In genomic region chr11:70236717-70237116, GRCm38 (mm10) we compare ENCODE assay signal across 7 mouse cellular contexts. TPM values are rescaled to one million over a fixed set of nuclear protein-coding genes. Genes with fewer than 3 reads are reported as not detected.
DNase-seq lines count a peak whose midpoint lies in the region; ATAC-seq and TF ChIP-seq lines count a peak whose summit lies in the region.

No protein-coding gene starts in this region.

- H3K4me1 ChIP-seq in forebrain, embryonic 14.5 days (ENCODE audit: control insufficient read depth, insufficient read depth, low read length): peaks cover 24% of the 10 kb centered on the region
- peaks cover 31% of the 10 kb centered on the region for H3K4me1 ChIP-seq in limb, embryonic 14.5 days (ENCODE audit: control insufficient read depth, insufficient read depth, low read length)
- peaks cover 22% of the 10 kb centered on the region for H3K4me1 ChIP-seq in stomach, embryonic 14.5 days (ENCODE audit: control insufficient read depth, insufficient read depth, low read length)
- peaks cover 21% of the 10 kb centered on the region for H3K4me1 ChIP-seq in thymus, adult 2 months (replicated peaks; ENCODE audit: control insufficient read depth, insufficient read depth, low read length)

- ATAC-seq in forebrain, embryonic 14.5 days: no peak
- ATAC-seq in limb, embryonic 14.5 days (ENCODE audit: low FRiP score, low read depth): no peak
- no peak for ATAC-seq in stomach, embryonic 14.5 days (ENCODE audit: insufficient number of reproducible peaks, insufficient read depth, low FRiP score, low read depth)

- no peak for TF ChIP-seq CTCF in thymus, adult 2 months (IDR thresholded peaks at IDR 0.05; ENCODE audit: borderline replicate concordance, control insufficient read depth, extremely low read depth, insufficient read depth, low read length, poor library complexity)

- DNase-seq in thymus, postnatal 4 days: peak; percentile 15
- DNase-seq in thymus, postnatal 14 days: no peak
- no peak for DNase-seq in forebrain, embryonic 14.5 days (ENCODE audit: low spot score)
- DNase-seq in limb, embryonic 14.5 days (ENCODE audit: low spot score): no peak
- DNase-seq in thymus, adult 2 months: no peak
- no peak for DNase-seq in left cerebral cortex, postnatal 10 days (ENCODE audit: extremely low spot score in 1 of 2, low spot score in 2 of 2)

- H3K4me2 ChIP-seq in forebrain, embryonic 14.5 days (ENCODE audit: low read length): peak overlapping the region; percentile 99
- H3K4me2 ChIP-seq in limb, embryonic 14.5 days (replicated peaks; ENCODE audit: low read depth, low read length, severe bottlenecking): peak overlapping the region; percentile 88
- peak overlapping the region; percentile 96 for H3K4me2 ChIP-seq in stomach, embryonic 14.5 days (replicated peaks; ENCODE audit: low read depth, low read length)

- intact Hi-C loops in left cerebral cortex, postnatal 10 days (cut with DNase I): no loop called here

- H3K27me3 ChIP-seq in forebrain, embryonic 14.5 days (replicated peaks; ENCODE audit: control insufficient read depth, insufficient read depth, low read length): no peaks in the 10 kb centered on the region
- no peaks in the 10 kb centered on the region for H3K27me3 ChIP-seq in limb, embryonic 14.5 days (ENCODE audit: control insufficient read depth, insufficient read depth, low read length)
- H3K27me3 ChIP-seq in stomach, embryonic 14.5 days (ENCODE audit: control insufficient read depth, insufficient read depth, low read length): no peaks in the 10 kb centered on the region
- H3K27me3 ChIP-seq in thymus, adult 2 months (ENCODE audit: control insufficient read depth, insufficient read depth, low read length): no peaks in the 10 kb centered on the region

- H3K9me3 ChIP-seq in forebrain, embryonic 14.5 days (replicated peaks; ENCODE audit: control insufficient read depth, low read length): no peaks in the 10 kb centered on the region
- H3K9me3 ChIP-seq in limb, embryonic 14.5 days (ENCODE audit: control insufficient read depth, low read length): no peaks in the 10 kb centered on the region
- no peaks in the 10 kb centered on the region for H3K9me3 ChIP-seq in stomach, embryonic 14.5 days (ENCODE audit: control insufficient read depth, low read depth, low read length)

- H3K36me3 ChIP-seq in forebrain, embryonic 14.5 days (ENCODE audit: control insufficient read depth, insufficient read depth, low read length): peaks cover 18% of the 10 kb centered on the region
- peaks cover 21% of the 10 kb centered on the region for H3K36me3 ChIP-seq in limb, embryonic 14.5 days (ENCODE audit: control insufficient read depth, insufficient read depth, low read length)
- peaks cover 6% of the 10 kb centered on the region for H3K36me3 ChIP-seq in stomach, embryonic 14.5 days (ENCODE audit: control insufficient read depth, insufficient read depth, low read length)
- H3K36me3 ChIP-seq in thymus, adult 2 months (ENCODE audit: control insufficient read depth, insufficient read depth, low read length): no peaks in the 10 kb centered on the region

- peak overlapping the region; percentile 89; the same call in 1 of the 2 replicates for H3K27ac ChIP-seq in forebrain, embryonic 14.5 days (ENCODE audit: low read depth, low read length)
- H3K27ac ChIP-seq in limb, embryonic 14.5 days (replicated peaks; ENCODE audit: low read depth, low read length): peak overlapping the region; percentile 82; the same call in 1 of the 2 replicates
- peak overlapping the region; percentile 94; the same call in 1 of the 2 replicates for H3K27ac ChIP-seq in stomach, embryonic 14.5 days (ENCODE audit: low read length)
- H3K27ac ChIP-seq in thymus, adult 2 months (ENCODE audit: control insufficient read depth, insufficient read depth, low read length): no peak overlapping the region

- H3K9ac ChIP-seq in forebrain, embryonic 14.5 days (ENCODE audit: low read length): peak overlapping the region; percentile 72
- H3K9ac ChIP-seq in limb, embryonic 14.5 days (ENCODE audit: low read depth, low read length, severe bottlenecking): peak overlapping the region; percentile 75
- H3K9ac ChIP-seq in stomach, embryonic 14.5 days (replicated peaks; ENCODE audit: low read depth, low read length): peak overlapping the region; percentile 89; the same call in 1 of the 2 replicates

- TF ChIP-seq POLR2A in limb, embryonic 14.5 days (IDR thresholded peaks at IDR 0.05; ENCODE audit: borderline replicate concordance, extremely low read depth, insufficient read depth, insufficient read length): no peak
- TF ChIP-seq POLR2A in thymus, adult 2 months (IDR thresholded peaks at IDR 0.05; ENCODE audit: control insufficient read depth, extremely low read depth, insufficient read depth, low read length, poor library complexity): no peak

- peak overlapping the region; percentile 55 for H3K4me3 ChIP-seq in forebrain, embryonic 14.5 days (ENCODE audit: low read depth, low read length)
- H3K4me3 ChIP-seq in limb, embryonic 14.5 days (replicated peaks; ENCODE audit: low read length): peak overlapping the region; percentile 67
- H3K4me3 ChIP-seq in stomach, embryonic 14.5 days (ENCODE audit: low read depth, low read length): peak overlapping the region; percentile 64
- H3K4me3 ChIP-seq in thymus, adult 2 months (ENCODE audit: control insufficient read depth, insufficient read depth, low read length): no peak overlapping the region

- WGBS in forebrain, embryonic 14.5 days: 40% methylated on average over 7 of the region's 7 CpGs
- WGBS in limb, embryonic 14.5 days: 55% methylated on average over 7 of the region's 7 CpGs
- WGBS in stomach, embryonic 14.5 days: 28% methylated on average over 7 of the region's 7 CpGs
- WGBS in thymus, adult 2 months: 82% methylated on average over 7 of the region's 7 CpGs

RNA-seq across cellular contexts. Expression of gene 0610010K14Rik, which starts 1.0 kb away (rescaled TPM):
- polyA plus RNA-seq in forebrain, embryonic 14.5 days (2014; fragmentation: Nextera tagmentation; extraction: Ambion mirVana): 202 and 245 TPM in 2 replicates
- 167 and 171 TPM in 2 replicates for polyA plus RNA-seq in limb, embryonic 14.5 days (2012; rRNA removed)
- polyA plus RNA-seq in limb, embryonic 14.5 days (2014; fragmentation: Nextera tagmentation; extraction: Ambion mirVana): 178 and 193 TPM in 2 replicates
- 164 and 167 TPM in 2 replicates for polyA plus RNA-seq in stomach, embryonic 14.5 days (2014; fragmentation: Nextera tagmentation; extraction: Ambion mirVana)
- polyA plus RNA-seq in thymus, adult 2 months (2012; rRNA removed): 150 and 153 TPM in 2 replicates
- total RNA-seq in left cerebral cortex, postnatal 10 days (2021): 10 to 100 TPM; 53.7 to 54.1 TPM

RNA-seq across cellular contexts. Expression of gene Gm21988, which starts 2.9 kb away (rescaled TPM):
- polyA plus RNA-seq in forebrain, embryonic 14.5 days (2014; fragmentation: Nextera tagmentation; extraction: Ambion mirVana): 11.1 and 11.9 TPM in 2 replicates
- 15.1 and 15.7 TPM in 2 replicates for polyA plus RNA-seq in limb, embryonic 14.5 days (2012; rRNA removed)
- polyA plus RNA-seq in limb, embryonic 14.5 days (2014; fragmentation: Nextera tagmentation; extraction: Ambion mirVana): 12.9 and 13.1 TPM in 2 replicates
- 9.2 and 13.3 TPM in 2 replicates for polyA plus RNA-seq in stomach, embryonic 14.5 days (2014; fragmentation: Nextera tagmentation; extraction: Ambion mirVana)
- 11.1 and 11.6 TPM in 2 replicates for polyA plus RNA-seq in thymus, adult 2 months (2012; rRNA removed)
- 1 to 10 TPM; 6.0 to 8.7 TPM for total RNA-seq in left cerebral cortex, postnatal 10 days (2021)

RNA-seq across cellular contexts. Expression of gene Rnasek, which starts 2.9 kb away (rescaled TPM):
- polyA plus RNA-seq in forebrain, embryonic 14.5 days (2014; fragmentation: Nextera tagmentation; extraction: Ambion mirVana): 235 and 238 TPM in 2 replicates
- polyA plus RNA-seq in limb, embryonic 14.5 days (2012; rRNA removed): 54.0 and 63.2 TPM in 2 replicates
- polyA plus RNA-seq in limb, embryonic 14.5 days (2014; fragmentation: Nextera tagmentation; extraction: Ambion mirVana): 171 and 176 TPM in 2 replicates
- 157 and 164 TPM in 2 replicates for polyA plus RNA-seq in stomach, embryonic 14.5 days (2014; fragmentation: Nextera tagmentation; extraction: Ambion mirVana)
- polyA plus RNA-seq in thymus, adult 2 months (2012; rRNA removed): 173 and 186 TPM in 2 replicates
- 100 to 1,000 TPM; 279 to 285 TPM for total RNA-seq in left cerebral cortex, postnatal 10 days (2021)

RNA-seq across cellular contexts. Expression of gene Bcl6b, which starts 7.1 kb away (rescaled TPM):
- polyA plus RNA-seq in forebrain, embryonic 14.5 days (2014; fragmentation: Nextera tagmentation; extraction: Ambion mirVana): 4.5 and 6.3 TPM in 2 replicates
- polyA plus RNA-seq in limb, embryonic 14.5 days (2012; rRNA removed): 11.2 and 12.2 TPM in 2 replicates
- polyA plus RNA-seq in limb, embryonic 14.5 days (2014; fragmentation: Nextera tagmentation; extraction: Ambion mirVana): 11.7 and 12.2 TPM in 2 replicates
- polyA plus RNA-seq in stomach, embryonic 14.5 days (2014; fragmentation: Nextera tagmentation; extraction: Ambion mirVana): 11.3 and 12.0 TPM in 2 replicates
- 0.97 and 1.6 TPM in 2 replicates for polyA plus RNA-seq in thymus, adult 2 months (2012; rRNA removed)
- 1 to 10 TPM; 7.1 to 8.6 TPM for total RNA-seq in left cerebral cortex, postnatal 10 days (2021)

RNA-seq across cellular contexts. Expression of gene Slc16a13, which starts 15.9 kb away (rescaled TPM):
- polyA plus RNA-seq in forebrain, embryonic 14.5 days (2014; fragmentation: Nextera tagmentation; extraction: Ambion mirVana): 9.2 and 12.9 TPM in 2 replicates
- 9.3 and 11.1 TPM in 2 replicates for polyA plus RNA-seq in limb, embryonic 14.5 days (2012; rRNA removed)
- polyA plus RNA-seq in limb, embryonic 14.5 days (2014; fragmentation: Nextera tagmentation; extraction: Ambion mirVana): 9.2 and 9.6 TPM in 2 replicates
- polyA plus RNA-seq in stomach, embryonic 14.5 days (2014; fragmentation: Nextera tagmentation; extraction: Ambion mirVana): 5.6 and 8.8 TPM in 2 replicates
- polyA plus RNA-seq in thymus, adult 2 months (2012; rRNA removed): 2.9 and 6.1 TPM in 2 replicates
- total RNA-seq in left cerebral cortex, postnatal 10 days (2021): 10 to 100 TPM in 1 of 2 experiments, 1 to 10 TPM in 1; 8.9 to 10.6 TPM
